Mouse (Mus musculus): ENCODE measurements at regions not wholly inside any gene's neighbourhood (a gene's known extent, or its start where the extent isn't known, plus 50 kb on each side); places are given as distances from the start of the nearest gene placed in this dataset.

DNA sequence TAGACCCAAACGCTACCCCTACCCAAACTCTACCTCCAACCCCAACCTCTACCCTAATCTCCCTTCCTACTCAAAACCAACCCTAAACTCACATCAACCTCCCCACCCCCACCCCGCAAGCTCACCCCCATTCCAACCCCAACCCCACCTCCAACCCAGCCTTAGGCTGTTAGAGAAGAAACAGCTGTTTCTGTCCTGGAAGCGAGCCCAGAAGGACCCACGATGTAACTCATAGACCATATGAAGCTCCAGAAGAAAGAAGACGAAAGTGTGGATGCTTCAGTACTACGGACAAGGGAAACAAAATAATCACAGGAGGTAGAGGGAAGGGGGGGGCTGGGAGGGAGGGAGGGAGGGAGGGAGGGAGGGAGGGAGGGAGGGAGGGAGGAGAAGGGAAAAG is 58.4 kb downstream of the Sox11 start:
- Histone ChIP-seq H3K4me3 (ENCODE audit: insufficient read depth, low read depth, low read length) (no peak overlapping the region), H3K27ac (ENCODE audit: insufficient read depth, low read depth, low read length) (no peak overlapping the region), H3K4me1 (ENCODE audit: control insufficient read depth, insufficient read depth, low read length) (no peaks in the 10 kb centered on the region)
- 55% methylated on average over 6 of the region's 6 CpGs for WGBS
- TF ChIP-seq CTCF (IDR thresholded peaks at IDR 0.05; ENCODE audit: insufficient read depth, low read depth, low read length) (no peak), POLR2A (IDR thresholded peaks at IDR 0.05; ENCODE audit: insufficient read depth, low read depth, low read length) (no peak)

DNA sequence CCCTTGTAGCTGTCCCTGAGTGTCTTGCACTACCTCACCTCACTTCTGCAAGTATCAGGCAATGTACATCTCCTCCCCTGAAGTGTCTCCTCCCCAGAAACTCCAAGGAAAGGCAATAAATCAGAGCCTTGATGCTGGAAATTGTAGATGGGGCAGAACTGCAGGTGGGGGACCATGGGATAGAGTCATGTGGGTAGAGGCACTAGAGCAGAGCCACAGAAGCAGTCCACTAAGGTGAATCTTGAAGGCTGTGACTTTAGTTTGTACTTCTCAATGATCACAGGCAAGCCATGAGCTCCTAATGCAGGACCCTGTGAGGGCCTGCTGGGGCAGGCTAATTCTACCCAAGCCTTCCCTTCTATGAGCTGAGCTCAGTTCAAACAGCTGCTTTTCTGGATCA is 80.4 kb downstream of the Sox11 start:
- TF ChIP-seq POLR2A (IDR thresholded peaks at IDR 0.05; ENCODE audit: insufficient read depth, low read depth, low read length) (no peak), CTCF (IDR thresholded peaks at IDR 0.05; ENCODE audit: insufficient read depth, low read depth, low read length) (no peak)
- Histone ChIP-seq H3K27ac (ENCODE audit: insufficient read depth, low read depth, low read length) (no peak overlapping the region), H3K4me3 (ENCODE audit: insufficient read depth, low read depth, low read length) (no peak overlapping the region), H3K4me1 (ENCODE audit: control insufficient read depth, insufficient read depth, low read length) (no peaks in the 10 kb centered on the region)

DNA sequence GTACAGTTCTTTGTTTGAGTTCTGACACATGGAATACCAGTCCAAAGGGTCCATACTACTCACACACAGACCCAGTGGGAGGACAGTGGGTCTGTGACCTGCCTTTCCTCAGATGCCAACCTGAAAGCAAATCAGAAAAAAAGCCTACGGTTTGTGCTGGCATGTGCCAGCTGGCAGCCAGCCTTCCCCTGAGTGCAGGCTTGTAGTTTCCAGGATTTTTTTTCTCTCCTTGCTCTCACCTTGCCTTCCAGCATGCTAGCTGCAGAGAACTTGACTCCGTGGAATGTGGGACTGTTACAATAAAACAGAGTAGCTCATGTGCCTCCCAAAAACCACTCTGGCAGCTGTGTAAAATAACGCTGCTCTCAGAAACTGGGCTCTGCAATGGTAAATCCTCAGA is 88.2 kb downstream of the Sox11 start:
- Histone ChIP-seq H3K4me1 (ENCODE audit: control insufficient read depth, insufficient read depth, low read length) (no peaks in the 10 kb centered on the region), H3K4me3 (ENCODE audit: insufficient read depth, low read depth, low read length) (no peak overlapping the region), H3K27ac (ENCODE audit: insufficient read depth, low read depth, low read length) (no peak overlapping the region)
- TF ChIP-seq POLR2A (IDR thresholded peaks at IDR 0.05; ENCODE audit: insufficient read depth, low read depth, low read length): no peak
- TF ChIP-seq CTCF (IDR thresholded peaks at IDR 0.05; ENCODE audit: insufficient read depth, low read depth, low read length): no peak
- 25% methylated on average over 3 of the region's 3 CpGs for WGBS

DNA sequence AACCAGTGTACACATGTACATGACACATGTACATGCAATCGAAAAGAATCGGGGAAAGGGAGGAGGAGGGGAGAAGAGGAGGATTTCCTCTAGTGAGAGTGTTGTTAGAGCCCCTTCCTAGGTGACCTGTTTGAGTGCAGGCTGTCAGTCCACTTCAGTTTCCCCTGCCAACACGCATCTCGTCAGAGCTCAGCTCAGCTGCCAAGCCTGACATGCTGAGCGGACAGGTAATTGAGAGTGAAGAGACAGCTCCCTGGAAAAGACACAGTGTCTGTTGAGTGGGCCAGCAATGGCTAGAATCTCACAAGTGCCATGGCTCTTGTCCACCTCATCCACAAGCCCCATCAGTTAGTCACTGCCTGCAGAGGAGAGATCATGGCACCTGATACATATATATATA is 90.9 kb downstream of the Sox11 start:
- H3K27ac ChIP-seq (ENCODE audit: insufficient read depth, low read depth, low read length): no peak overlapping the region
- 88% methylated on average over 5 of the region's 5 CpGs for WGBS
- peaks cover 2% of the 10 kb centered on the region; the same call in 1 of the 2 replicates for H3K4me1 ChIP-seq (ENCODE audit: control insufficient read depth, insufficient read depth, low read length)
- H3K4me3 ChIP-seq (ENCODE audit: insufficient read depth, low read depth, low read length): no peak overlapping the region
- TF ChIP-seq CTCF (IDR thresholded peaks at IDR 0.05; ENCODE audit: insufficient read depth, low read depth, low read length) (no peak), POLR2A (IDR thresholded peaks at IDR 0.05; ENCODE audit: insufficient read depth, low read depth, low read length) (no peak)

DNA sequence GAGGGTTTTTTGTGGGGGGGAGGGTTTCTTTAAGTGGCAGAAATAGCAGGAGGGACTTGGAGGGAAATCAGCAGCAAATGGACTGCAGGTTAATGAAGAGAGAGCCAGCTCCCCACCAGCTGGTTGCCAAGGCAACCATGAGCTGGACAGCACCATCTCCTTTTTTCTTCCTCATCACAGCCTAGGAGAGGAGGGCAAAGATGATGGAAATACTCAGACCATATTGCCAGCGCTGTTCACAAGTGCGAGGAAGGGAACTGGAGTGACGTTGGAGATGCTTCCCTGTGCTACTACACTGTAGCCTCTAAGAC is 93.9 kb downstream of the Sox11 start:
- no peak overlapping the region for H3K27ac ChIP-seq (ENCODE audit: insufficient read depth, low read depth, low read length)
- TF ChIP-seq POLR2A (IDR thresholded peaks at IDR 0.05; ENCODE audit: insufficient read depth, low read depth, low read length): no peak
- no peak for TF ChIP-seq CTCF (IDR thresholded peaks at IDR 0.05; ENCODE audit: insufficient read depth, low read depth, low read length)
- H3K4me3 ChIP-seq (ENCODE audit: insufficient read depth, low read depth, low read length): no peak overlapping the region
- 49% methylated on average over 3 of the region's 3 CpGs for WGBS
- H3K4me1 ChIP-seq (ENCODE audit: control insufficient read depth, insufficient read depth, low read length): peaks cover 2% of the 10 kb centered on the region; the same call in 1 of the 2 replicates

DNA sequence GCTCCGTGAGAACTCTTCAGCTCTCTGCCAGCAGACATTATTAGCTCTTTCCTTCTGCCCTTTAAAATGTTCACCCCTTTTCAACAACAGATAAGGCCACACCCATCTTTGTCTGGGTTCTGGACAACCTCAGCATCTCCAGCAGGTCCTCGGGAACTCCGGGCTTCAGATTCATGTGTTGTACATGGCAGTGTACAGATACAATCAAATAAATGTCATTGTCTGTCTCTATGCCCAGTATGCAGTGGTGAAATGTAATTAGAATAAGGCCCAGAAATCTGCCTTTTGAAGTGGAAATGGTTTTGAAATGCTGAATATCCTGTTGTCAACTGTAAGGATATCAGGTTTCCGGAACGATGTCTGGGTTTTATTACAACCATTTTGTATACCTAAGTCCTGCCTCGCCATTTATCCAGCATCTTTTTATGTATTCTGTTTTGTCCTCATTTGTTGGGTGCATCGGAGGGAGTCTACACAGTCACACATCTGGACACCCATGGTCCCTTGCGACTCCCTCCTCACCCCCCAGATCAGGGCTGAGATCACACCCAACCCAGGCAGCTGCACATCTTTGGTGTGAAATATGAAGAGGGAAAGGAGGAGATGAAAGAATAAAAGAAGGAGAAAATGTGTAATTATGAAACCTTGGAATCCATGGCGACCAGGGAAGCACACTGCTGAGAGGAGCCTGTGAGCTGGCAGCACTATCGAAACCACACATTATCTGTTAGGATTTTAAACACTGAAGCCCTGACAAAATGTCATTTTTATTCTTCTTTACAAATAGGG is 94.4 kb downstream of the Sox11 start:
- Histone ChIP-seq H3K4me1 (ENCODE audit: control insufficient read depth, insufficient read depth, low read length) (peaks cover 2% of the 10 kb centered on the region; the same call in 1 of the 2 replicates), H3K4me3 (ENCODE audit: insufficient read depth, low read depth, low read length) (no peak overlapping the region), H3K27ac (ENCODE audit: insufficient read depth, low read depth, low read length) (peak overlapping the region; percentile 45; the same call in 1 of the 2 replicates)
- 34% methylated on average over 10 of the region's 10 CpGs for WGBS
- no peak for TF ChIP-seq POLR2A (IDR thresholded peaks at IDR 0.05; ENCODE audit: insufficient read depth, low read depth, low read length)
- TF ChIP-seq CTCF (IDR thresholded peaks at IDR 0.05; ENCODE audit: insufficient read depth, low read depth, low read length): no peak

DNA sequence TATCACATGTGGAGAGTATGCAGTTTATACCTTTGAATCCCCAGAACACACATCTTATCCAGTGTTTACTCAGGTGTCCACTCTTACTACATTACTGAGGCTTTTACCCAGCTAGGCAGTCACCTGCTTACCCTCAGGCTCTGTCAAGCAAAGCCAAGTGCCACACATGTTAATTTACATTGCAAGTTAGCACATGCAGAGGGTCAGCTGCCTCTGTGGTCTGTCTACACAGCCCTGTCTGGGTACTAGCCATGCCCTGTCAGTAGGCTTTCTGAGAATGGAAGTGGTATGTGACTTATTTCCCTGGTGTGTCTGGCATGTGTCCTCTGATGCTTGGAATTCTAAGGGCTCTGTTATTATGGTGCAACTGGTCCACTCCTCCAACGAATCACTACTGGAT is 106.6 kb downstream of the Sox11 start:
- Histone ChIP-seq H3K27ac (ENCODE audit: insufficient read depth, low read depth, low read length) (no peak overlapping the region), H3K4me3 (ENCODE audit: insufficient read depth, low read depth, low read length) (no peak overlapping the region), H3K4me1 (ENCODE audit: control insufficient read depth, insufficient read depth, low read length) (no peaks in the 10 kb centered on the region)
- TF ChIP-seq CTCF (IDR thresholded peaks at IDR 0.05; ENCODE audit: insufficient read depth, low read depth, low read length) (no peak), POLR2A (IDR thresholded peaks at IDR 0.05; ENCODE audit: insufficient read depth, low read depth, low read length) (no peak)
- 65% methylated on average over 1 of the region's 1 CpGs for WGBS

DNA sequence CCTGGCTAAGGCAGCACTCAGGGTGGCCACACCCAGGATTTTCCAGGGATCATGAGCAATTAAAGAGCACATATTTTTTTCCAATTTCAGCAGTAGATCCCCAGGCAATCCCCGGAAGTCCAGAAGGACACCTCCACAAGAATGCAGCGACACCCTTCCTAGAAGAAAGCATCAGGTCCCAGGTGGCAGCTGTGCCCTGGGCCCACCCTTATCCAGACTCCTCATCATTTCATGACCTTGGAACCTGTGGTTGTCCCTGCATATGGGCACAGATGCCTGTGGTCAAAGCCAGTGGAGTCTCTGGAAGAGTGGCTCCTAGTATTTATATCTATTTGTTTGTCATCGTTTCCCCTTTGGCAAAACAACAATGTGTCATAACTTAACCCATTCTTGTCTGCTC is 120.8 kb downstream of the Sox11 start:
- no peak for TF ChIP-seq CTCF (IDR thresholded peaks at IDR 0.05; ENCODE audit: insufficient read depth, low read depth, low read length)
- TF ChIP-seq POLR2A (IDR thresholded peaks at IDR 0.05; ENCODE audit: insufficient read depth, low read depth, low read length): no peak
- no peak overlapping the region for H3K4me3 ChIP-seq (ENCODE audit: insufficient read depth, low read depth, low read length)
- H3K4me1 ChIP-seq (ENCODE audit: control insufficient read depth, insufficient read depth, low read length): no peaks in the 10 kb centered on the region
- H3K27ac ChIP-seq (ENCODE audit: insufficient read depth, low read depth, low read length): no peak overlapping the region
- 92% methylated on average over 3 of the region's 3 CpGs for WGBS

DNA sequence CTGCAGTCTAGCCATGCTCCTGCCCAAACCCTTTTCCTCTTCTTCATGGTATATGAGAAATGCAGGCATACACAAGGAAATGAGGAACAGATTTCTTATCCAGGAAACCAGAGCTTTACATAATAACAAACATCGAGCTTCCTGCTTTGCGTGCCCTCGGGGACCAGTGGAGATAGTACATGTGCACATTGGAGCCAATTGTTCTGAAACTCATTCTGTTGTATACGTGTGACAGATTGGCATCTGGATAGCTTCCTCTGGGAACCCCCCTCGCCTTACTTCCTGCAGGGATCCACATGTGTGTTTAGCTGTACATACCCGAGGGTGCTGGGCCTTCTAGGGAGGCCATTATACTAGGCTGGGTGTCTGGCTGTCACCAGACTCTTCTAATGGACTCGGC is 141.2 kb downstream of the Sox11 start:
- 80% methylated on average over 7 of the region's 7 CpGs for WGBS
- TF ChIP-seq CTCF (IDR thresholded peaks at IDR 0.05; ENCODE audit: insufficient read depth, low read depth, low read length) (no peak), POLR2A (IDR thresholded peaks at IDR 0.05; ENCODE audit: insufficient read depth, low read depth, low read length) (no peak)

DNA sequence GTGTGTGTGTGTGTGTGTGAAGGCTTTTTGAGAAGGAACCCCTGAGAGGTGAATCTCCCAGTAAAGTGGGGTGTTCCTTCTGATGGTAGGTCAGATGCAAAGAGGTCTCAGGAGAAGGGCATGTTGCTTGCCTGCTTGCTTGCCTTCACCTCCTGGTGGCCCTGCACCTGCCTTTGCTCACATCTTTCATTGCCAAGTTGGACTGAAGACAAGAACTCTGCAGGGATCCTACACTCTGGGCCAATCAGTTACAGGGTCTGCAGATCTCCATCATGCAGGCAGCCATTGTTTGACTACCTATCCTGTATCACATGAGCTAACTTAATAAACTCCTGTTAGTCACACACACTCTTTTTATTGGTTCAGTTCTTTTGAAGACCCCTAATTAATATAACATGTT is 148.4 kb downstream of the Sox11 start:
- TF ChIP-seq CTCF (IDR thresholded peaks at IDR 0.05; ENCODE audit: insufficient read depth, low read depth, low read length) (no peak), POLR2A (IDR thresholded peaks at IDR 0.05; ENCODE audit: insufficient read depth, low read depth, low read length) (no peak)
- H3K4me1 ChIP-seq (ENCODE audit: control insufficient read depth, insufficient read depth, low read length): no peaks in the 10 kb centered on the region
- no peak overlapping the region for H3K4me3 ChIP-seq (ENCODE audit: insufficient read depth, low read depth, low read length)
- H3K27ac ChIP-seq (ENCODE audit: insufficient read depth, low read depth, low read length): no peak overlapping the region

More for the DNA sequence above, 141.2 kb downstream of the Sox11 start:
- H3K4me1 ChIP-seq (ENCODE audit: control insufficient read depth, insufficient read depth, low read length): no peaks in the 10 kb centered on the region
- H3K4me3 ChIP-seq (ENCODE audit: insufficient read depth, low read depth, low read length): no peak overlapping the region
- H3K27ac ChIP-seq (ENCODE audit: insufficient read depth, low read depth, low read length): no peak overlapping the region
